Mouse (Mus musculus): ENCODE measurements at regions not wholly inside any gene's neighbourhood (a gene's known extent, or its start where the extent isn't known, plus 50 kb on each side); places are given as distances from the start of the nearest gene placed in this dataset.

DNA sequence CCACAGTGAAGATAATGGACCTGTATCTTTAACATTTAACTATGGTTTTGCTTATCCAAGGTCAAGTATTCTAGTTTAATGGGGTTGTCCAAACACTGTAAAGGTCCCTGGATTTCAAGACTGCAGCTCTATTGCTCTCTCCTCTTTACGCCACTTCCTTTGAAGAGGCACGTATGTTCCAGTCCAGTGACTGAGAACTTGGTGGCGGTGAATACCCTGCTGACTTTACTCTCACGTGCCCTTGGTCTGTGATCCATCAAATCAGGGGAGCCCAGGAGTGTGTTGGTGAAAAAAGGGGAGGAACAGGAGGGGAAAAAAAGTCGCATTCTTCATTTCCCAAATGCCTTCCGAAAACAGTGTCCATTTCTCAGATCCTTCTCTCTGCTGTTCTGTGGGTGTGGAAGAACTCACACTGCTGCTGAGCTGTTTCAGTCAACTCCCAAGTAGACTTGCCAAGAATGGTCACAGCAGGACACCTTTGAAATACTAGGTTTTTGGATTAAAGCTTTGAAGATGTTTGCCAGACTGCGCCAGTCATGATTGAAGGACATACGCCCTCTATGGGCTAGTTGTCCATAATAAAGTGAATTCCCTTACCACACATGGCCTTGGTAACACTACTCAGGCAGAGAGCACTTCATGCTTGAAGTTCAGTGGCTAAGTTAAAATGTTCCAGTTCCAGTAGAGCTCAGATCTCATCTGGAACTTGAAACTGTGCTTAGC lies 136.1 kb upstream of the Cdkn2b start:
- WGBS, result 40% methylated on average over 8 of the region's 8 CpGs
- Histone ChIP-seq H3K4me1 (ENCODE audit: control insufficient read depth, insufficient read depth, low read length) (0 out of 2 replicates have a peak, but pooled peaks cover 5% of the 10 kb centered on the region), H3K36me3 (ENCODE audit: control insufficient read depth, insufficient read depth, low read length) (no peaks in the 10 kb centered on the region), H3K27ac (ENCODE audit: insufficient read depth, low read depth, low read length) (peak overlapping the region; percentile 35; the same call in 1 of the 2 replicates), H3K27me3 (replicated peaks; ENCODE audit: control insufficient read depth, insufficient read depth, low read length) (no peaks in the 10 kb centered on the region), H3K4me3 (ENCODE audit: insufficient read depth, low read depth, low read length) (no peak overlapping the region)
- no peak for DNase-seq
- TF ChIP-seq POLR2A (IDR thresholded peaks at IDR 0.05; ENCODE audit: low read depth, low read length) (no peak), CTCF (conservative IDR thresholded peaks at IDR 0.05; ENCODE audit: insufficient read depth, insufficient read length, low read depth, low read length) (no peak)

DNA sequence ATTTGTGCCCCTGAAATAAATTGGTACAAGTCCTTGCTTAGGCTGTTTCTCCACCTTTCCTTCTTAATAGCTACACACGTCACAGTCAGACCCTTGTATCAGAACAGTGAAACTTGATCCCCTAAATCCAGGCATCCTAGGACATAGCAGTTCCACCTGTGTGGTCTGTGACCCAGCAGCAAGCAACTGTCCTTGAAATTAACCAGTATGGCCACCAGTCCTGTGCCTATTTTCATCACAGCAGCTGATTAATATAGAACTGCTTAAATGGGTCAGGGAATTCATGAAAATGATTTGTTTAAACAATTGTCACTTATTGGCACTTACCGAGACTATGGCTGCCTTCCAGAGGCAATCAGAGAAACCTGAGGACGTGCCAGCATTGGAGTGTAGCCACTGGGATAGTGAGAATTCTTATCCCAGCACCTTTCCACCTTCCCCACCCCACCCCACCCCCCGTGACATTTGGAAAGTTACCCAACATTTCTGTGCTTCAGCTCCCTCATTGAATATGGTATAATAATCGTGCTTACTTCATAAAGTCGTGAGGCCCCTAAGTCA lies 135.4 kb upstream of the Cdkn2b start:
- Histone ChIP-seq H3K4me1 (ENCODE audit: control insufficient read depth, insufficient read depth, low read length) (0 out of 2 replicates have a peak, but pooled peaks cover 5% of the 10 kb centered on the region), H3K4me3 (ENCODE audit: insufficient read depth, low read depth, low read length) (no peak overlapping the region), H3K27ac (ENCODE audit: insufficient read depth, low read depth, low read length) (no peak overlapping the region), H3K27me3 (replicated peaks; ENCODE audit: control insufficient read depth, insufficient read depth, low read length) (no peaks in the 10 kb centered on the region), H3K36me3 (ENCODE audit: control insufficient read depth, insufficient read depth, low read length) (no peaks in the 10 kb centered on the region)
- WGBS, result 53% methylated on average over 6 of the region's 6 CpGs
- DNase-seq, result peak; percentile 21
- TF ChIP-seq CTCF (conservative IDR thresholded peaks at IDR 0.05; ENCODE audit: insufficient read depth, insufficient read length, low read depth, low read length) (no peak), POLR2A (IDR thresholded peaks at IDR 0.05; ENCODE audit: low read depth, low read length) (no peak)

DNA sequence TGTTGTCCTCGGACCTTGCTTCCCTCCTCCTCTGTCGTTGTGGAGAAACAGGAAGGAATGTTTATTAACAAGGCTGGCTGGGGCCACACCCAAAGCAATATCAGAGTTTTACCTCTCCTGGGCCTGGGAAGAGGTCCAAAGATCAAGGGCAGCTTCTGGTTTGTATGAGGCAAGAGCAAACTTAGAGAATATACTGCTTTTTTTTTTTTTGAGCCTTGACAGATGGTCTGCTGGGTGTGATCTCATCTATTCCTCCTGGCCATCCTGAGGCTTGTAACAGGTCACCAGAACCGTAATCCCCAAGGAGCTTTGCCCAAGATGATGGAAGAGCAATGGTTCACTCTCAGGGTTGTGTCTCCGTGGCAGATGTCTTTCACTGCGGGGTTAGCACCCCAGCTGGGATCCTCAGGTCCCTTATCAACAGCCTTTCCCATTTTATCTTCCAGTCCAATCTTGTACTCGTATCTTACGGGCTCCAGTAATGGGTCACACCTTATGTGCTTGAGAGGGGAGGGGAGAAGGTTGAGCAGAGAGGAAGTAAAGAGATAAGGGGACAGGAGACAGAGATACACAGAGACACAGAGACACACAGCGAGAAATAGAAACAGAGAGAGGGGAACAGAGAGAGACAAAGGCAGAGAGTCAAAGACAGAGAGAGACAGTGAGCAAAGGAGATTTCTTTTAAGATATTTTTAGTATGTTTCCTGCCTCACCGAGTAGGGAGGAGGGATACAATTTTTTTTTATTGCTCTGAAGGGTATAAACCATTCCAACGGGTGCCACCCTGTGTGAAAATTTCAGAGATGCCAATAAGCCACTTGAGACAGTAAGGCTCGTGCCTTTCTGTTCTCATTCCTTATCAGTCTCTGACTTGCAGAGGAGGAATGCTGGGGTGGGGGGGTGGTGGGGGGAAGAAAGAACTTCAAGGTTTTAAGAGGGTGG lies 134.6 kb upstream of the Cdkn2b start:
- peak; percentile 6 for DNase-seq
- H3K4me3 ChIP-seq (ENCODE audit: insufficient read depth, low read depth, low read length), result no peak overlapping the region
- WGBS, result 42% methylated on average over 11 of the region's 11 CpGs
- H3K36me3 ChIP-seq (ENCODE audit: control insufficient read depth, insufficient read depth, low read length), result no peaks in the 10 kb centered on the region
- no peaks in the 10 kb centered on the region for H3K27me3 ChIP-seq (replicated peaks; ENCODE audit: control insufficient read depth, insufficient read depth, low read length)
- TF ChIP-seq CTCF (conservative IDR thresholded peaks at IDR 0.05; ENCODE audit: insufficient read depth, insufficient read length, low read depth, low read length) (no peak), POLR2A (IDR thresholded peaks at IDR 0.05; ENCODE audit: low read depth, low read length) (no peak)
- no peak overlapping the region for H3K27ac ChIP-seq (ENCODE audit: insufficient read depth, low read depth, low read length)
- H3K4me1 ChIP-seq (ENCODE audit: control insufficient read depth, insufficient read depth, low read length), result 0 out of 2 replicates have a peak, but pooled peaks cover 5% of the 10 kb centered on the region

DNA sequence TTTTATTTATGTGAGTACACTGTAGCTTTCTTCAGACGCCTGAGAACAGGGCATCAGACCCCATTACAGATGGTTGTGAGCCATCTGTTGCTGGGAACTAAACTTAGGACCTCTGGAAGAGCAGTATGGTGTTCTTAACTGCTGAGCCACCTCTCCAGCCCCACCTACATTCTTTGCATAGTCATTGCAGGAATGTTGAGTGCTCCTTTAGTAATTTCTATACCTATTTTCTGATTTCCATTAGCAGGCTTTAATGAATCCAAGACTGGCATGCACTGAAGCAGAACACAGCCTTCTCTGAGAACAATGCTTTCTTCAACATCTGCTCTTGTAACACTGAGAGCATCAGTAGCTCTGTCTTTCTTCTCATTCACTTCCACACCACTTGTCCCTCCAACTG lies 131.7 kb upstream of the Cdkn2b start:
- H3K4me1 ChIP-seq (ENCODE audit: control insufficient read depth, insufficient read depth, low read length), result 0 out of 2 replicates have a peak, but pooled peaks cover 5% of the 10 kb centered on the region
- H3K27ac ChIP-seq (ENCODE audit: insufficient read depth, low read depth, low read length), result no peak overlapping the region
- no peak overlapping the region for H3K4me3 ChIP-seq (ENCODE audit: insufficient read depth, low read depth, low read length)
- WGBS, result 69% methylated on average over 1 of the region's 1 CpGs
- H3K36me3 ChIP-seq (ENCODE audit: control insufficient read depth, insufficient read depth, low read length), result no peaks in the 10 kb centered on the region
- H3K27me3 ChIP-seq (replicated peaks; ENCODE audit: control insufficient read depth, insufficient read depth, low read length), result no peaks in the 10 kb centered on the region
- TF ChIP-seq POLR2A (IDR thresholded peaks at IDR 0.05; ENCODE audit: low read depth, low read length) (no peak), CTCF (conservative IDR thresholded peaks at IDR 0.05; ENCODE audit: insufficient read depth, insufficient read length, low read depth, low read length) (no peak)
- DNase-seq, result no peak

DNA sequence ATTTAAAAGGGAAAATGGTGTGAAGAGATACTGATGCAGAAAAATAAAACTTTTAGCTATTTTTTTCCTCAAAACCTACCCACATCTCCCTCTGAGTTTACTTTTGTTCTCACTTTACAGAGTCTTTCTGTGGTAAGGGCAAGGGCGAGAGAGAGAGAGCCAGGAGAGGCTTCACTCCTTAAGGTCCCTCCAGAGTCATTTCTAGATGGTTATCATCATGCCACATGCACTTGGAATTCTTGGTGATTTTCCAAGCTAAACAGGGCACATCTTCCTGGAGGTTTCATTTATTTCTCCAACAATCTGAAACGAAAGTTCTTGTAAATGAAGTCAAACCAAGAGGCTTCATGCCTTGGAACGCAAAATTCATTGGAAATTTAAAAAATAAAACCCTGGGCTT lies 130.0 kb upstream of the Cdkn2b start:
- H3K27ac ChIP-seq (ENCODE audit: insufficient read depth, low read depth, low read length), result no peak overlapping the region
- DNase-seq, result no peak
- 53% methylated on average over 3 of the region's 3 CpGs for WGBS
- H3K4me3 ChIP-seq (ENCODE audit: insufficient read depth, low read depth, low read length), result no peak overlapping the region
- H3K27me3 ChIP-seq (replicated peaks; ENCODE audit: control insufficient read depth, insufficient read depth, low read length), result no peaks in the 10 kb centered on the region
- H3K4me1 ChIP-seq (ENCODE audit: control insufficient read depth, insufficient read depth, low read length), result no peaks in the 10 kb centered on the region
- TF ChIP-seq CTCF (conservative IDR thresholded peaks at IDR 0.05; ENCODE audit: insufficient read depth, insufficient read length, low read depth, low read length) (no peak), POLR2A (IDR thresholded peaks at IDR 0.05; ENCODE audit: low read depth, low read length) (no peak)
- no peaks in the 10 kb centered on the region for H3K36me3 ChIP-seq (ENCODE audit: control insufficient read depth, insufficient read depth, low read length)

DNA sequence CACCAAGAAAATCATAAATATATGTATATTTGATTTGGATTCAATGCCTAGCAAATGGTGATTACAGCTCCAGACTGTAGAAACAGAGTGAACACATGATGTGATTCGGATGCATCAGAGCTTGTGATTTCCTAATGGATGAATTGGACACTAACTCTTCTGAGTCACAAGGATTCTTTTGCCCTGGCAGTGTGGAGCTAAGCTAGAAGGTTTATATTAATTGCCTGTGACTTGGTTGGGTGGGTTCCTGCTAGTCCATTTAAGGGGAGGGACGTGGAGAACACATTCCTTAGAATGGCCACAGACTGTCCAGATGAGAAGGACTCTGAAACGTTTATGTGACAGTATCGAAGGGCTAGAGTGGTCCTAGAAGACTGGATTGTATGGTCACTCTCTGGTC lies 129.5 kb upstream of the Cdkn2b start:
- Histone ChIP-seq H3K36me3 (ENCODE audit: control insufficient read depth, insufficient read depth, low read length) (no peaks in the 10 kb centered on the region), H3K27me3 (replicated peaks; ENCODE audit: control insufficient read depth, insufficient read depth, low read length) (no peaks in the 10 kb centered on the region), H3K4me1 (ENCODE audit: control insufficient read depth, insufficient read depth, low read length) (no peaks in the 10 kb centered on the region), H3K4me3 (ENCODE audit: insufficient read depth, low read depth, low read length) (no peak overlapping the region), H3K27ac (ENCODE audit: insufficient read depth, low read depth, low read length) (no peak overlapping the region)
- DNase-seq, result no peak
- 45% methylated on average over 4 of the region's 4 CpGs for WGBS
- TF ChIP-seq POLR2A (IDR thresholded peaks at IDR 0.05; ENCODE audit: low read depth, low read length), result no peak
- no peak for TF ChIP-seq CTCF (conservative IDR thresholded peaks at IDR 0.05; ENCODE audit: insufficient read depth, insufficient read length, low read depth, low read length)

All from kidney, adult 2 months (tissue).